Mouse (Mus musculus): ENCODE measurements around the gene Gm21820. TPM values are rescaled to one million over a fixed set of nuclear protein-coding genes. Genes with fewer than 3 reads are reported as not detected.
"Not testable (repeated sequence)": the region's sequence is repeated elsewhere in the genome, so short reads cannot be mapped to it uniquely, and the experiment has no call there.

The Gm21820 gene
- polyA plus RNA-seq (2014; fragmentation: Nextera tagmentation; extraction: Ambion mirVana): not detected in 2 replicates

GRCm38 (mm10) chrY:5249341-5249740 lies at the start of gene Gm21820:
Gene Gm21820, minus strand, starts transcription at chrY:5249441.
- not testable (repeated sequence) for H3K9ac ChIP-seq (ENCODE audit: low read length); H3K36me3 ChIP-seq (ENCODE audit: control insufficient read depth, insufficient read depth, low read length); H3K4me1 ChIP-seq (ENCODE audit: control insufficient read depth, insufficient read depth, low read length); H3K9me3 ChIP-seq (ENCODE audit: control insufficient read depth, low read length); H3K27me3 ChIP-seq (ENCODE audit: control insufficient read depth, insufficient read depth, low read length); H3K4me3 ChIP-seq (ENCODE audit: low read depth, low read length); H3K4me2 ChIP-seq (ENCODE audit: low read depth); H3K27ac ChIP-seq (ENCODE audit: low read depth, low read length); DNase-seq (ENCODE audit: low spot score); ATAC-seq (ENCODE audit: insufficient read depth, low FRiP score, low TSS enrichment)
- no CpG with 5 or more reads among the region's 1 CpGs for WGBS

Other genes starting within 250 kb of the Gm21820 start
- gene Gm20918, start 205.5 kb downstream of the Gm21820 start, polyA plus RNA-seq (2014; fragmentation: Nextera tagmentation; extraction: Ambion mirVana): not detected in 2 replicates